Mouse (Mus musculus) layer of hippocampus, adult 9-10 months (tissue): ENCODE measurements at regions not wholly inside any gene's neighbourhood (a gene's known extent, or its start where the extent isn't known, plus 50 kb on each side); places are given as distances from the start of the nearest gene placed in this dataset.
A peak's percentile ranks its signal among the peaks of the same experiment; 100 is the strongest.

Experiments
- DNase-seq: peaks from one replicate; pipeline ENCODE4 v3.0.0; 2022; ENCODE audit warnings: low spot score

DNA sequence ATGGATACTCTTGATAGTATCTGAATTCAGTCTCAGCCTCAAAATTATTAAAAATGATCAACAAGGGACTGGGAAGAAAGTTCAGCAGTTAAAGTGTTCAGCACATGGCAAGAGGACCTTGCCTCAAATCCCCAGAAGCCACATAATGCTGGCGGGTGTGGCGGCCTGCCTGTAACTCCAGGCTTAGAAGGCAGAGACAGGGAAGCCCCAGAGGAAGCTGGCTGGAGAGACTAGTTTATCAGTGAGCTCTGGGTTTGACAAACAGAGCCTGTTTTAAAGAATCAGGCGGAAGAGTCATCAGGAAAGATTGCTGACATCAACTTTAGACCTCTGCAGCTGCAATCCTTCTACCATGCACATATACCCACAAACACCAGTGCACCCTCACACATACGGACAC lies 52.1 kb upstream of the Fyn start:
- no peak for DNase-seq

GRCm38 (mm10) chr10:39315434-39316174 lies 53.1 kb upstream of the Fyn start:
- no peak for DNase-seq

GRCm38 (mm10) chr10:39311501-39311900 lies 57.2 kb upstream of the Fyn start:
- DNase-seq, result no peak

DNA sequence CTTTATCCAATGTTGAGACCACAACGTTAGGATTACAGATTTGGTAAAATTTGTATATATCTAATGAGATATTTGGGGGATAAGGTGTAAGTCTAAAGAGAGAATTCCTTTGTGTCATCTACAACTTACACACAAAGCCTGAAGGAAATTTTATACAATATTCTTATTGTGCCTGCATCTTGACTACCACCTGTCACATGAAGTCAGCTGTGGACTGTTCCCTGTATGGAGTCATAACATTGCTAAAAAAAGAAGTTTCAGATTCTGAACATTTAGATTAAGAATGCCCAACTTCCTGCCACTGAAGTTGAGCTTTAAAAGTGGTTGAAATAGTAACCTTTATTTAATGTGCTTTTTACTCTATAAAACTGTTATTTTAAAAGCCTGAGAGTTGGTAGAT lies 60.1 kb upstream of the Fyn start:
- no peak for DNase-seq

DNA sequence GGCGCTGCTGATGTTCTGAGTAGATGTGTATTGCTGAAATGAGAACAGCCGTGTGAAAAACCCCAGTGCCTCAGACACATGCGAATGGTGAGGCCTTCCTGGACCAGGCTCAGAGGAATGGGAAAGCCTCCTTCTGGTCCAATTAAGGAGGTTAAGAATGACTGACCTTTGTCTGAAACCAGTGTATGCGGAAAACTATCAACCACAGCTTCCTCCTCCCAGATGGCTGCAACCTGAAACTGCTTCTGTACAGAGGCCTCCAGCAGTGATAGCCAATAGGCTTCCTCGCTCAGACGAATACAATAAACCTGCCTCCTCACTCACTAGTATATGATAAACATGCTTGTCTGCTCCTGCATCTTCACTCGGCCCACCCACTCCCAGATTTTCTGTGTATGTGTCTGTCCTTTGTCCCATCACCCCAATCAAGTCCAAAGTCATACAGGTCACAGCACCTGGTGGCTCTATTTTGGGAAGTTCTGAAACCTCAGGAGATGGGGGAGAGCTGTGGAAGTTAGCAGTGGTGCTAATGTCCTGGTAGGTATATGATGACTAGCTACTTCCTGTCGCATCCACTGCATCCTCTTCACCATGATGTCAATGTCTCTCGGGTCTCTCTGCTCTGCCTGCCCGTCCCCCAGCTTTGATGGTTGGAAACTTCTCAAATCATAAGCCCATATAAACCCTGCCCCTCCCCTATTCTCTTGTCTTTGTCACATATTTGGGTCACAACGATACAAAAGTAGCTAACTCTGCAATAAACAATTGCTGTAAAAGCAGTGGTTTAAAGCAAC lies 75.8 kb upstream of the Fyn start:
- no peak for DNase-seq

DNA sequence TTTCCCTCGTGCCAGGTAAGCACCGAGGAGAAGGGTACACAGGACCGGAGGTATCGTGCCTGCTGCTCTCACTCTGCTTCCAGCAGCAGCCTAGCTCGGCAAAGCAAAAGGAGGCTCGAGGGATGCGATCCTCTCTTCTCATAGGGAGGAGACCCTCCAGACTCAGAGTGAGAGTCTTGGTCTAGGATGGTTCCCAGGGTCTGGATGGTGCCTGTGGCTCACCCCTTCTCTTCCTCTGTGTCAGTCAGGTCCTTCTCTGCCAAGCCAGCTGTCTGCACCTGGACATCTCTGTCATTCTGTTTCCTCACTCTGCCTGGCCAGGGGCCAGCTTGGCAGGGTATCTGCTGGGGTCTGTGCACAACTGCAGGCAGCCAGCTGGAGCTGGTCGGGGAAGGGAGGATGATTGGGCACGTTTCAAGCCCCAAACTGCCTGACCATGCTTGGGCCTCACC lies 76.9 kb upstream of the Fyn start:
- DNase-seq, result no peak

DNA sequence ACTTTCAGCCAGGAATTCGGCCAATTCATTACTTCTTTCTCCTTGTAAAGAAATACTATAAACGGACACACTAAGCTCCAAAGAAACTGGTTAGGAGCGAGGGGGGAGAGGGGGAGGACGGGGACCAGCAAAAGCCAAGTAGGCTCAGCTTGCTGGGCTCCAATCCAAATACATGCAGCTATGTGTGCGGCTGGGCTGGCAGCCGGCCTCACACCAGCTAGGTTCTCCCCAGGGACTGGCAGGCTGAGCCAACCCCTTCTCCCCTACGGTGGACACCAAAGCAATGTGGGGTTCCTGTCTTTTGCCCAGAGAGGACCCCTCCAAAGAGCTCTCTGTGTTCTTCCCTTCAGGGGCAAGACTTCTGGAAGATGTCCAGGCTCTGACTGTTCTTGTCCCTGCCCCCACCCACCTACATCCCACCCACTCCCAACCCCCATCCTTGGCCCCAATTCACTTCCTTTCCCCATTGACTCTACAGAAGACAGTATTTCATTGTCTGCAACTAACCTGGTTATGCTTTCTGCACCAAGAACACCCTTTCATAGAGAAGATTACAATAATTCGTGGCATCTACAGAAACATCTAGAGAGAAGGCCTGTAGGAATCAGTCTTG lies 77.4 kb upstream of the Fyn start:
- no peak for DNase-seq

DNA sequence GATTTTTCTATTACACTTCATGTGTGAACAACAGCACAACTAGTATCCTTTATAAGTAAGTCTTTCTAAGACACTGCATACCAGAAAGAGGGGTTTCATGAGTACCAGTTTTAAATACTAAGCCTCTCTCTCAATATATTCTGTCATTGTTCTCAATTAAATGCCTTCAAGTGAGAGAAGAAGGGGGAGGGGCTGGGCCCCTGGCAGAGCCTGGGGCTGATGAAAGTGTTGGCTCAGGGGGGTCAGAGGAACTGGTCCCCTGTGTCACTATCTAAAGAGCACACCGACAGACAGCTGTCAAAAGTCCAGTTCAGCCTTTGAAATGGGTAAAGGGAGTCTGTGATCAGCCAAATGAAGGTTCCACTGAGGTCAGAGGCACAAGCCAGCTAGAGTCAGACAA lies 78.4 kb upstream of the Fyn start:
- no peak for DNase-seq

DNA sequence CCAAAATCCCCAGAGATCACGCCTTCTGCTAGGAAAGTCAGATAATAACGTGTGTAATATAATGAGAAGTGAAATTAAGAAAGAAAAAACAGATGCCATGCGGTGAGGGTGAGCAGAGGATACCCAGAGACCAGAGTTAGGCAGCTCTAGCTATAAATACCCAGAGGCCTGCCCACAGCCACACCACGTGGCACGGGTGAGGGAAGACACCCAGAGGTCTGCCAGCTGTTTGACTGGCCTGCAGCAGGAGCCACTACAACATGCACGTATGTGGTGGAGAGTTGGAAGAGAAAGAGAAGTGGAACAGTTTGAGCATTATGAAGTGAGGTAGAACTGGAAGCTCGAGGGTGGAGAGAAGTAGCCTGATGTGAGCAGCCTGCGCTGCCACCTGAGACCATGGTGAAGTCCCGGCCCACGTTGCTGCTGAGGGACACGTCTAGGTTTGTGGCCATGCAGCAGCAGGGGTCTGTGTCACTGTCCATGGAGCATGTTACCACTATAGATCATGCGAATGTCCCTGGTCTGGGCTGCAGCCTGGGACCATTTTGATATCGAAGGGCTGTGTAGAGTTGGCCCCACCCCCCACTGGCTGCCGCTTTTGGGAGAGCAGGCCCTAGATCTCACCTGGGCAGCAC lies 88.2 kb upstream of the Fyn start:
- DNase-seq, result no peak

GRCm38 (mm10) chr10:39274202-39274601 lies 94.5 kb upstream of the Fyn start:
- DNase-seq, result no peak

DNA sequence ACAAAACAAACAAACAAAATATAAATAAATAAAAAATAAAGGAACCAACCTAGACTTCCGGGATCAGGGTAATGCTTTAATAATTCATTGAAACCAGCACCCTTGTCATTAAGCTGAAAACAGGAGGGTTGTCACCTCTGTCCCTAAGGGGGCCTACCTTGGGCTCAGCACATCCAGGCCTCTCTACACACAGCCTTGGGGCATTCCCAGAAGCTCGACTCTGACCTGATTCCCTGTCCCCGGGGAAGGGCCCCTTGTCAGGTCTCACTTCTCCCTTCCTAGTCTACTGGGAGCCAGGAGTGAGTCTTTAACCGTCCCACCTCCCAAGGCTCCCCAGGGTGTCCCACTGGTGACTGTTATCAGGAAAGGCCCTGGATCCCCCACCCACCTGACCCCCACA lies 95.2 kb upstream of the Fyn start:
- DNase-seq, result no peak

DNA sequence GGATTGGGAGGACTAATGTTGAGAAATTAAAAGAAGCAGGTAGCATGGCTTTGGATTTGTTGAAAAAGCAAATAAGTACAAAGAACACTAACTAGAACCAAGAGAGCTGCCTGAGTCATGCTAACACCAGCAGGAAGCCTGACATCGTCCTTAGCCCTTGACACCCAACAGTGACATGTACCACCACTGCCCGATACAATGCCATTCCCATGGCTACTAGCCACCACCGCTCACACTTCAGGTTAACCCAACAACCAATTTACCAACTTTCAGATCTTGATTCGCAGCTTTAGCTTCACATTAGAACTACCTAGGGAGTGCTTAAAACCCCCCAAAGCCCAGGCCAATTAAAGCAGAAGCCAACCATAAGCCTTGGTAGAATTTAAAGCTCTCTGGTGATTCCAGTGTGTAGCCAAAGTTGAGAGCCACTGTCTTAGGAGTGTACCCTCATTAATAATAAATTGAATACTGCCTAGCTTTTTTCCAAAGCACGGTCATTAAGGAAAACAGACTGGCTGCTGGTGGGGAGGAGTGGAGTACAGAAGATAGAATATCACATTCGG lies 96.2 kb upstream of the Fyn start:
- no peak for DNase-seq

DNA sequence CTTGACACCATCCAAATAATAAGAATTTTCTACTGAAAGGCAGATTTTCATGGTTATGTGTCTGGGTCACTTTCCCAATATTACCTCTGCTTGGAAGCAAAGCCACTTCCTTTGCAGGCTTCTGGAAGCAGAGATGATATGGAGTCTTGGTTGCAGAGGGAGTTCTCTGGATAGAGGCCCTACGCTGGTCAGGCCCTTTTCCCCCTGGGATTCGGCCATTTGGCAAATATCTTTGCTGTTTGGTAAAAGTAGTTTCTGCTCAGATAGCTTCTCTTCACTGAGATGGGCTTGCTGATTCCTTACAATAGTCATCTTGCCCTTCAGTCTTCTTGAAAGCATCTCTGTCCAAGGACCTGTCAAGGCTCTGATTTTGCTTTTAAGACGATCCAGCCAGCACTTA lies 98.2 kb upstream of the Fyn start:
- no peak for DNase-seq

DNA sequence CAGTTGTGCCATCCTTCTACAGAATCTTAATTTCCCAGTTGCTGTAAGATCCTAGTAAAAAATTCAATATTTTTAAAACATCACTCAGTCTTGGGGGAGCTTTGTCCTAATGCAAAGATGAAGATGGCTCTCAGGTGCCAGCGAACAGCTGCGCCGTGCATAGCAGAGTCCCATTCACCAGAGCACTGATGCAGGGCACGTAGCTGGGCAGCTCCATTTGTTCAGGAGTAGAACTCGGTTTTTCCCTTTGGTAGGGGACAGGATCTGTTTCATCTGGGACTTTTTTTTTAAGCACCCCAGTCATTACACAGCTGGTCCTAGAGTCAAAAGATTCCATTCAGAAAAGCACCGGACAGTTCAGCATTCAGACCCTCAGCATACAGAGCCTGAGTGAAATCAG lies 101.4 kb upstream of the Fyn start:
- DNase-seq, result no peak

GRCm38 (mm10) chr10:39266482-39266881 lies 102.2 kb upstream of the Fyn start:
- DNase-seq, result peak; percentile 45

DNA sequence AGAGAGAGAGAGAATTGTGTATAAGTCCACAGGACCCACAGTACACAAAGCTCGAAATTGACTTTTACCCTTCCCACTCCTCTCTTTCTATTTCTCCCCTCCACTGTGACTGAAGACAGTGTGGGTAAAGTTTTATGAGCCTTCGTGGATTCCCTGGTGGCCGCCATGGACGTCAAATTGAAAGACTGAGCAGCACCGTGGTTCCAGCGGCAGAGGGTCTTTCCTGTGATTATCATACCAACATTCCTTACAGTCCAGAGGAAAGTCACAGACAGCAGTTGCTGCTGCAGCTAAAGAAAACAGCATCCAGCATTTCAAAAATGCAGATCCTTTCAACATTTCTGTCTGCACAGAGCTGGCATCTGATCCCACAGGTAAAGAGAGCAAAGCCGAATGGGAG lies 98.9 kb upstream of the Ccn6 start:
- no peak for DNase-seq

GRCm38 (mm10) chr10:39261174-39262145 lies 97.9 kb upstream of the Ccn6 start:
- no peak for DNase-seq

DNA sequence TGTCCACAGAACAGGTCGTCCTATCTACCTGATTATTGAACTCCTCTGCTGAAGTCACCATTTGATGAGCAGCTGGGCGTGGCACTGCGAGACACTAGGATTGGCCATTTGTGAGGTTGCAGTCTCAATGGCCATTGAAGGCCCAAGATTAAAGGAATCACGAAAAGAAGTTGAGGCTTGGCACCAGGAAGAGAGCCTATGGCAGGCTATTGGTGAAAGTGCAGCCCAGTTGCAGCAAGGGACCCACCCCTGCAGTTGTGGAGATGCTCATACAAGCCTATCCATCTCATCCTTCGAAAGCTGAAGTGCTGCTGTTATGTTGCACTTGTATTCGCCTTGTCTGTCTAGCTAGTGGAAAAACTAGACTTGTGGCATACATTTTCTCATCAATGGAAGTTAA lies 96.5 kb upstream of the Ccn6 start:
- no peak for DNase-seq

GRCm38 (mm10) chr10:39257371-39258154 lies 94.0 kb upstream of the Ccn6 start:
- no peak for DNase-seq

- DNase-seq, result no peak
Observed at GRCm38 (mm10) chr10:39254561-39254960, 91.0 kb upstream of the Ccn6 start.
